Mouse (Mus musculus): Measurements from ENCODE around the gene Ermp1.
A peak's percentile ranks its signal among the peaks of the same experiment; 100 is the strongest.
"Not testable (repeated sequence)": the region's sequence is repeated elsewhere in the genome, so short reads cannot be mapped to it uniquely, and the experiment has no call there.

The Ermp1 gene

DNA sequence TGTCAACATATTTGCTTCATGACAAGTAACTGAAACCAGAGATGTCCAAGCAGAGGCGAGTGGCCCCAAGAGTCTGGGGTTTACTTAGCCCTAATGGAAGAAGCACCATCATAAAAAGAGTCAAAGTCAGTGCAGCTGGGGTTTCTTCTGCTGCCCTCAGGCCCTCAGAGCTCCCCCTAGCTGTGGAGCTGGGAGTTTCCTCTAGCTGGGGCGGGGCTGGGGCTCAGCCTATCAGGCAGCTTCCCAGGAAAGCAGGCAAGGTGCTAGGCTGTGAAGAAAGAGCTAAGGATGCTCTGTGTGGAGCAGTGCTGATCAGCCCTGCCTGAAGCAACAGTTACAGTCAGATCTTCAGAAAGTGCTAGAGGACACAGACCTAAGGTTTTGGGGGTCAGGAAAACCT lies 51.2 kb downstream of the Ermp1 start:
- no peak for DNase-seq

DNA sequence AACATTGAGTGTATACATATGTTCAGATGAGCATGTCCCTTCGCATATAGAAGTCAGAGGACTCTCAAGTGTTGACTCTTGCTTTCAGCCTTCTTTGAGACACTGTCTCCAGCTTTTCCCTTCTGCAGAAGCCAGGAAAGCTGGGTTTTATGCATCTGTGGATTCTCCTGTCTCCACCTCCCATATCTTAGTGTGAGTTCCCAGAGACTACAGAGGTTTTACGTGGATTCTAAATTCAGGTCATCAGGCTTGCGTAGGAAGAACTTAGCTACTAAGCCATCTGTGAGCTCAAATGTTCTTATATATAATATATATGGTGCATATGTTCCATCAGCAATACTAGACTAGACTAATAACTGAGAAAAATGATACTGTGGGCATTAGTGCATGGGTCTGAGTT lies 51.9 kb downstream of the Ermp1 start:
- no peak for DNase-seq

DNA sequence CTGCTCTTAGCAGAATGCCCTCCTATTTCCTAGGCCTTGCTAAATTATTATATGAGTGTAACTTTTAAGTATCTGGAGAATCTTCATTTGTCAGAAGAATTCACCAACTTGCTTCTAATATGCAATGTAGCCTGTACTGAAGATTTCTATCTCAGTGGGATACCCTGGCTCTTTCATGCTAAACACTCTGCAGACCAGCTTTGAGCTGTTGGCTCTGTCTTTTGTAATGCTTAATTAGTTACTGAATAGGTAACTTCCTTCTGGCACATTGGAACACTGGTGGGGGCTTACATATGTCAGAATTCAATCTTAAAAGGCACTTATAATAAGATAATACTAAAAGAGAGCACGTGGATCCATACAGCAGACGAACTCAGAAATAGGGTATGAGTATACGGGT lies 54.4 kb downstream of the Ermp1 start:
- not testable (repeated sequence) for DNase-seq

DNA sequence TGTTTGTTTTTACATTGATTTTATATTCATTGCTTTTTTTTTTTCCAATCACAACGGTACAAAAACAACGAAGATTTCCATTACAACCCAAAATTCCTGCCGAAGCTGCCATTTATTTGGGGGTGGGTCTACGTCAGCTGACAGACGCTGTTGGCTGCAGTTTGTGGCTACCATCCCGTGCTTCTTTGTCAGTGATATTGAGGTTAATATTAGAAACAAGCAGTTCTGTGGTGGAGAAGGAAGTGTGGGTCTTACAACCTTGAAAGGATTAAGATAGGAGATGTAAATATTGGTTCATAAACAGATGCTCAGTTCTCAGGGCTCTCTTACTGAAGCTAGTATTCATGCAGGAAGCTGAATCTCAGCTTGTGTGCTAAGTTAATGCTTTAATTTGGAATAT lies 64.5 kb downstream of the Ermp1 start:
- DNase-seq: no peak

DNA sequence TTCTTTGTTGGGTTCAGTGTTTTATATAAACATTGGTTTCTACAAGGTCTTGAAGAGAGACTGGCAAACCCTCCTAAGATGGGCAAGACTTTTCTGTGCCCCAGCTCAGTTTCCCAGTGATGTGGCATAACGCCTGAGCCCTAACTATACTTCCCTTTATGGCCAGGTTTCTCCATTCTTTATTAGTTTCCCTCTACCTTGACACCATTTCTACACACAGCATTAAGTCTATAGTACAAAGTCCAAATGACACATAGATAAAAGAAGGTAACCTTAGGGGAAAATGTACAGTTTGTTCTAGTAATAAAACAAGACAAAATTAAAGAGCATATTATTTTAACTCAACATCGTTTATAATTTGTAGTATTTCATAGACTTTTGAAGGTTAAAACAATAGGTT lies 65.8 kb downstream of the Ermp1 start:
- no peak for DNase-seq

DNA sequence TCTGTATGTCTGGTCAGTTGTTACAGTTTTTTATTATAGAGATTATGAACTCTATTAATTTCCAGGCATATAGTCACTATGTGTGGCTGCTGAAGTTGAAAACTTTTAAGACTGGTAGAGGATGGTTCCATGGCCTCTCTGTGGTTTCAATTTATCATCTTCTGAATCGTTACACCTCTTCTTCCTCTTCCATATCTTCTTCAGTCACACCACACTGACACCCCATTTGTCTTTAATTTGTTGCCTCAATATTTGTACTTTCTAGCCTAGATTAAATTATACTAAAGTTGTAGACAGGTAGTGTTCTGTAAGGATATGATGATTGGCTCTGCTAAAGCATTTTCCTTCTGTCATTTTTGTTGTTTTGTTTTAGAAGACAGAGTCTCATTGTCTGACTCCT lies 81.7 kb downstream of the Ermp1 start:
- no peak for DNase-seq

DNA sequence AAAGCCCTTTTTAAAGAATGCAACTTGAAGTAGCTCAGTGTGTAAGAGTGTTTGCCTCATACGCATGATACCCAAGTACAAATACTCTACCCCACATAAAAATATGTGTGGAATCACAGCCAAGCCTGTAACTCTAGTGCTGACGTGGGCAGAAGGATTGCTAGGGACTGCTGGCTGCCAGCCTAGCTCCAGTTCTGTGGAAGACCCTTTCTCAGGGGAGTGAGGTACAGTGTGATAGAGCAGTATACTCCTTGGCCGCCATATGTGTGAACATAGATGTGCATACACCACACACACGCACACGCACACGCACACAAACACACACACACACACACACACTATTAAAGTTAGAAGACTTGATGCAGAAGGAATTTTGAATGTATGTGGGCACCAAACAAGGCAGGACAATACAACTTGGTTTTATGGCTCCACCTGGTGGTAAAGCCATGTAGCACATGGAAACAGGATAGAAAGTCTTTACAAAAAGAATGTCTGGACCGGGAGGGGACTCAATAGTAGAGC lies 84.9 kb downstream of the Ermp1 start:
- peak; percentile 55 for DNase-seq

DNA sequence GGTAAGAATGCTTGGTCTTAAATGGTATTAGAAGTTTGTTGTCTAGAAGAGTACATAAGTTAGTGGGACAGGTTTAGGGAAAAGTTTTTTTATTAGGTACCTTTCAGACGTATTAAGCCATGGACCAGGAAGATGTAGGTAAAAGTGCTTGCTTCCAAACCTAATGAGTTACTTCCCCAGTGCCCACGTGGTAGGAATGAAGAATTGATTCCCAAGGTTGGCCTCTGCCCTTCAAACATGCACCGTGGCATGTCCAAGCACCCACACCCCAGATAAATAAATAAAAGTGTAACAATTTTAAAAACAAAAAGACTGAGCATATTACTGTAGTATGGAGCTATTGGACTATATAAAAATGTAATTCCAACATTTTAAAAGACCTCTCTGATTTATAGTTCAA lies 85.6 kb downstream of the Ermp1 start:
- DNase-seq: no peak

DNA sequence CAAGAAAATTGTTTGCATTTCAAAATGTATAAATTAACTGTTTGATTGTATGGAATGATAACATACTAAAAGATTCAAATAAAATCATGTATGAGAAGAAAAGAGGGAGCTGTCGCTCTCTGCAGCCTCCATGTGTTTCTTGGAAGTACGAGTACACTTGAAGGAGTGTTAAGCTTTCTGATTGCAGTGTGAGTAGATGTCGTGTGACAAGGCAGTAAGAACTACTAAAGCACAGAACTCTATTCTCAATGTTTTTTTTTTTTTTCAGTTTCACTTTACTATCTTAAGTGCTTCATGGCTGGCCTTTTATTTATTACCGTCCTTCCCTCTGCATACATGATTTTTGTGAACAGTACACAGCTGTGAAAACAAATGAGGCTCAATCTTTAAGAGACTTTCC lies 86.0 kb downstream of the Ermp1 start:
- no peak for DNase-seq
